Mouse (Mus musculus) thymus, adult 2 months (tissue): ENCODE data around the gene Arhgef6.

ENCODE experiments used
- CTCF ChIP-seq: fragments of 200-500 bp; IDR thresholded peaks from 2 replicates; pipeline ENCODE4 v1.5.1; 2012; ENCODE audit warnings: mild to moderate bottlenecking, control low read depth, low read length, moderate library complexity, borderline replicate concordance; ENCODE audit not compliant: control insufficient read depth, poor library complexity, insufficient read depth; ENCODE audit errors: extremely low read depth
- POLR2A ChIP-seq: fragments of 200-500 bp; IDR thresholded peaks from 2 replicates; pipeline ENCODE4 v1.6.1; 2012; ENCODE audit warnings: mild to moderate bottlenecking, low read length, control low read depth, moderate library complexity; ENCODE audit not compliant: control insufficient read depth, poor library complexity, insufficient read depth; ENCODE audit errors: extremely low read depth

DNA sequence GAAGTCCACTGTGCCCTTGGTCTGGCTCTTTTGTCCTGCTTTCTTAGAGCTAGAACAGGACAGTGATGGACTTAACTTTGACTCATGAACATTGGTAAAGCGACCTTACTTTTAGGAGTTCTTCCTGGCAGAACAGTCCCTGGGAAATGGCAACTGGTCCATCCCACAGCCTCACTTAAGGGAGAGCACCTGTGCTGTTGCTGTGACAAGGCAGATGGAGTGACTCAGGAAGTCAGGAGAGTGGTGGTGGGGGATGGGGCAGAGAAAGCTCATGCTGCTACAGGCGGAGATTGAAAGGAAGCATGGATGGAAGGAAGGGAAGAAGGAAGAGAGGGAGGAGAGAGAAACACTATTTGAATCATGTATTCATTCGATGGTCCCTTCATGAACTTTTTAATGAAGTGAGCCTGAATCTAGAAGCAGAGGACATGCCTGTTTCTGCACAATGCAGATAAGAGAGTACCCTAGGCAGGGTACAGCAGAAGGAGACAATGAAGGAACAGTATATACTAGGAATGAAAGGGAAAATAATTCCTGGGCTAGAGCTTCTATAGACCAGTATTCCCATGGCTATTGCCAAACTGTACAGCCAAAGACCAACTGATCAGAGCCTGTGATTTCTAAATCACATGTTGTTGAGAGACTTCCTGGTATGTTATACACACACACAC lies 10.7 kb downstream of the Arhgef6 start:
- TF ChIP-seq CTCF, result no peak
- no peak for TF ChIP-seq POLR2A
